Mouse (Mus musculus) limb, embryonic 11.5 days (tissue): ENCODE data around the gene Tmem163. TPM values are rescaled to one million over a fixed set of nuclear protein-coding genes. Genes with fewer than 3 reads are reported as not detected.

Experiments used
- ATAC-seq: fragments of 200-750 bp; cut with Nextera tagmentation; 2 replicates; pipeline ENCODE4 v1.8.0; 2017; ENCODE audit warnings: low read depth; ENCODE audit not compliant: insufficient number of reproducible peaks, low FRiP score, low TSS enrichment
- DNase-seq: peaks from one replicate; pipeline ENCODE4 v3.0.0-alpha.2; 2015; ENCODE audit warnings: low spot score
- H3K27ac ChIP-seq: fragments of 300-500 bp; sonication (generic); replicated peaks from 2 replicates; pipeline ENCODE4 v1.5.1; 2014; ENCODE audit warnings: low read depth, mild to moderate bottlenecking, low read length
- H3K27me3 ChIP-seq: fragments of 300-500 bp; sonication (generic); 2 replicates; pipeline ENCODE4 v1.6.1; 2014; ENCODE audit warnings: mild to moderate bottlenecking, low read length, mixed read lengths; ENCODE audit not compliant: control insufficient read depth, insufficient read depth
- H3K36me3 ChIP-seq: fragments of 300-500 bp; sonication (generic); 2 replicates; pipeline ENCODE4 v1.6.1; 2014; ENCODE audit warnings: mild to moderate bottlenecking, low read length, moderate library complexity, mixed read lengths; ENCODE audit not compliant: control insufficient read depth, insufficient read depth
- H3K4me1 ChIP-seq: fragments of 300-500 bp; sonication (generic); 2 replicates; pipeline ENCODE4 v1.6.1; 2014; ENCODE audit warnings: low read length, mixed read lengths; ENCODE audit not compliant: control insufficient read depth, insufficient read depth
- H3K4me2 ChIP-seq: fragments of 300-500 bp; sonication (generic); 2 replicates; pipeline ENCODE4 v1.6.1; 2014; ENCODE audit warnings: low read depth, mild to moderate bottlenecking, moderate library complexity; ENCODE audit not compliant: severe bottlenecking
- H3K4me3 ChIP-seq: fragments of 300-500 bp; sonication (generic); 2 replicates; pipeline ENCODE4 v1.5.1; 2014; ENCODE audit warnings: low read depth, low read length
- H3K9ac ChIP-seq: fragments of 300-500 bp; sonication (generic); 2 replicates; pipeline ENCODE4 v1.6.1; 2014; ENCODE audit warnings: mild to moderate bottlenecking, low read length
- H3K9me3 ChIP-seq: fragments of 300-500 bp; sonication (generic); 2 replicates; pipeline ENCODE4 v1.6.1; 2016; ENCODE audit warnings: low read length; ENCODE audit not compliant: control insufficient read depth
- WGBS: fragments of 180-500 bp; shearing (Covaris S2); extraction: QIAGEN DNeasy Blood & Tissue Kit; methylation state at CpG from one replicate; pipeline ENCODE4 v1.1.7; 2014; 5-methylcytosine and 5-hydroxymethylcytosine counted together
- polyA plus RNA-seq: library from polyadenylated mRNA; unstranded; fragments of >200 nt; fragmentation: Nextera tagmentation; extraction: Ambion mirVana; gene quantifications from 2 replicates; pipeline ENCODE4 v1.2.1, GENCODE M21; 2014

The Tmem163 gene
- polyA plus RNA-seq, 1 experiment from 2014 or later = 7.9 TPM

GRCm38 (mm10) chr1:127537204-127538038 is 141.9 kb downstream of the Tmem163 start:
- Histone ChIP-seq H3K4me1 (peaks cover 17% of the 10 kb centered on the region; the same call in 1 of the 2 replicates), H3K36me3 (no peaks in the 10 kb centered on the region), H3K4me2 (peak overlapping the region; percentile 24; the same call in 1 of the 2 replicates), H3K9me3 (no peaks in the 10 kb centered on the region), H3K27ac (peak overlapping the region; percentile 81), H3K27me3 (no peaks in the 10 kb centered on the region), H3K4me3 (no peak overlapping the region), H3K9ac (peak overlapping the region; percentile 50)
- ATAC-seq = peak; percentile 80
- WGBS = 19% methylated on average over 17 of the region's 17 CpGs
- DNase-seq = peak; percentile 77

GRCm38 (mm10) chr1:127536448-127536847 is 142.9 kb downstream of the Tmem163 start:
- Histone ChIP-seq H3K4me2 (peak overlapping the region; percentile 24; the same call in 1 of the 2 replicates), H3K27ac (peak overlapping the region; percentile 81), H3K4me3 (no peak overlapping the region), H3K4me1 (peaks cover 21% of the 10 kb centered on the region; the same call in 1 of the 2 replicates), H3K9ac (no peak overlapping the region), H3K27me3 (no peaks in the 10 kb centered on the region), H3K9me3 (no peaks in the 10 kb centered on the region), H3K36me3 (no peaks in the 10 kb centered on the region)
- DNase-seq = peak; percentile 43
- peak; percentile 29; the same call in 1 of the 2 replicates for ATAC-seq
- WGBS = 22% methylated on average over 5 of the region's 5 CpGs

GRCm38 (mm10) chr1:127531723-127532122 is 147.6 kb downstream of the Tmem163 start:
- Histone ChIP-seq H3K36me3 (no peaks in the 10 kb centered on the region), H3K4me2 (0 out of 2 replicates have a peak overlapping the region, but pooled peaks have one; percentile 1), H3K4me1 (peaks cover 19% of the 10 kb centered on the region; the same call in 1 of the 2 replicates), H3K27me3 (no peaks in the 10 kb centered on the region), H3K27ac (no peak overlapping the region), H3K9ac (no peak overlapping the region), H3K9me3 (no peaks in the 10 kb centered on the region), H3K4me3 (no peak overlapping the region)
- 56% methylated on average over 5 of the region's 5 CpGs for WGBS
- DNase-seq (no peak), ATAC-seq (no peak)

GRCm38 (mm10) chr1:127530849-127531580 is 148.3 kb downstream of the Tmem163 start:
- H3K9me3 ChIP-seq = no peaks in the 10 kb centered on the region
- no peaks in the 10 kb centered on the region for H3K27me3 ChIP-seq
- H3K9ac ChIP-seq = no peak overlapping the region
- DNase-seq (peak; percentile 42), ATAC-seq (peak; percentile 50)
- H3K4me3 ChIP-seq = no peak overlapping the region
- H3K36me3 ChIP-seq = no peaks in the 10 kb centered on the region
- no peak overlapping the region for H3K27ac ChIP-seq
- 0 out of 2 replicates have a peak, but pooled peaks cover 13% of the 10 kb centered on the region for H3K4me1 ChIP-seq
- WGBS = 28% methylated on average over 14 of the region's 14 CpGs
- H3K4me2 ChIP-seq = 0 out of 2 replicates have a peak overlapping the region, but pooled peaks have one; percentile 1

GRCm38 (mm10) chr1:127523364-127523763 is 156.0 kb downstream of the Tmem163 start:
- Histone ChIP-seq H3K36me3 (no peaks in the 10 kb centered on the region), H3K27me3 (no peaks in the 10 kb centered on the region), H3K27ac (no peak overlapping the region), H3K9ac (no peak overlapping the region), H3K9me3 (no peaks in the 10 kb centered on the region), H3K4me1 (no peaks in the 10 kb centered on the region), H3K4me3 (no peak overlapping the region), H3K4me2 (no peak overlapping the region)
- no peak for ATAC-seq
- DNase-seq = no peak
- WGBS = 83% methylated on average over 8 of the region's 8 CpGs

GRCm38 (mm10) chr1:127514888-127515287 is 164.5 kb downstream of the Tmem163 start:
- no peak overlapping the region for H3K4me3 ChIP-seq
- no peak; the same call in 1 of the 2 replicates for ATAC-seq
- H3K36me3 ChIP-seq = no peaks in the 10 kb centered on the region
- WGBS = 97% methylated on average over 10 of the region's 10 CpGs
- no peaks in the 10 kb centered on the region for H3K27me3 ChIP-seq
- H3K4me2 ChIP-seq = no peak overlapping the region
- no peaks in the 10 kb centered on the region for H3K4me1 ChIP-seq
- H3K27ac ChIP-seq = no peak overlapping the region
- no peak overlapping the region for H3K9ac ChIP-seq
- DNase-seq = no peak
- H3K9me3 ChIP-seq = no peaks in the 10 kb centered on the region

GRCm38 (mm10) chr1:127514479-127514878 is 164.9 kb downstream of the Tmem163 start:
- H3K9ac ChIP-seq = no peak overlapping the region
- H3K27me3 ChIP-seq = no peaks in the 10 kb centered on the region
- no peaks in the 10 kb centered on the region for H3K9me3 ChIP-seq
- no peaks in the 10 kb centered on the region for H3K4me1 ChIP-seq
- H3K4me3 ChIP-seq = no peak overlapping the region
- H3K4me2 ChIP-seq = no peak overlapping the region
- no peaks in the 10 kb centered on the region for H3K36me3 ChIP-seq
- DNase-seq (no peak), ATAC-seq (no peak)
- H3K27ac ChIP-seq = no peak overlapping the region
- 70% methylated on average over 3 of the region's 3 CpGs for WGBS

GRCm38 (mm10) chr1:127513664-127514063 is 165.7 kb downstream of the Tmem163 start:
- 86% methylated on average over 3 of the region's 3 CpGs for WGBS
- H3K27me3 ChIP-seq = no peaks in the 10 kb centered on the region
- H3K36me3 ChIP-seq = no peaks in the 10 kb centered on the region
- ATAC-seq (no peak), DNase-seq (no peak)
- H3K4me1 ChIP-seq = no peaks in the 10 kb centered on the region
- no peak overlapping the region for H3K9ac ChIP-seq
- H3K9me3 ChIP-seq = no peaks in the 10 kb centered on the region
- H3K27ac ChIP-seq = no peak overlapping the region
- no peak overlapping the region for H3K4me3 ChIP-seq
- no peak overlapping the region for H3K4me2 ChIP-seq
